In the genomic region with DNA sequence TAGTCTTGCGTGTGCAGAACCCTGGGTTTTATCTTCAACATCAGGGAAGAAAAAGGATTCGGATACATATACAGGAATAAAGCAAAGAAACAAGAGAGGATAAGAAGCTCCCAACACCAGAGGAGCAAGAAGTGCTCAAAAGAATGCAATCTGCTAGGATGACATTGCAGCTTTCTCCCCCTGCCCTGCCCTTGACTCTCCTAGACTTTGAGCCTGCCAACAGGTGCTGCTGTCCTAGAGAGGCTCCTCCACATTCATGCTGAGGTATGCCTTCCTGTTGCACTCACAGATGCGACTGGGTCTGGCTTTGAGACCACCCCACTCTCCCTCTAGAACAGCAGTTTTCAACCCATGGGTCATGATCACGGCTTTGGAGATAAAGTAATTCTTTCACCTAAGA, we compare ENCODE assay signal across 13 mouse cellular contexts.
A peak's percentile ranks its signal among the peaks of the same experiment; 100 is the strongest.
DNase-seq lines count a peak whose midpoint lies in the region; ATAC-seq and TF ChIP-seq lines count a peak whose summit lies in the region.
"Had no signal": no experiment of that assay in that cellular context is flagged by ENCODE, and none has a peak within 500 bp of the region (broad histone marks: within the 10 kb centered on the region; RNA-seq: fewer than 3 reads in every experiment).

No protein-coding gene starts in this region.

- WGBS in heart, embryonic 15.5 days = 49% methylated on average over 4 of the region's 4 CpGs
- WGBS in lung, embryonic 16.5 days = 62% methylated on average over 4 of the region's 4 CpGs
- WGBS in lung, adult 2 months = 66% methylated on average over 4 of the region's 4 CpGs

- H3K27ac ChIP-seq in heart, embryonic 15.5 days = peak overlapping the region; percentile 72
- H3K27ac ChIP-seq in lung, embryonic 16.5 days (ENCODE audit: low read length) = peak overlapping the region; percentile 82

- ATAC-seq in heart, embryonic 15.5 days (replicated peaks; ENCODE audit: insufficient number of reproducible peaks, insufficient read depth, low FRiP score, low read depth) = no peak
- ATAC-seq in lung, embryonic 16.5 days (ENCODE audit: low read depth) = no peak
- ATAC-seq in G1E (ENCODE audit: extremely low read depth, insufficient number of reproducible peaks, low FRiP score, poor library complexity, severe bottlenecking) = peak; percentile 5; the same call in 1 of the 2 replicates

- no peak for DNase-seq in heart, postnatal 36 days
- no peak for DNase-seq in lung, adult 2 months
- DNase-seq in G1E (ENCODE audit: low spot score) = no peak
- DNase-seq in urinary bladder, postnatal 10 days (ENCODE audit: low spot score) = no peak
- DNase-seq in ovary, adult 18-20 months (ENCODE audit: low spot score) = no peak
- DNase-seq: adrenal gland, postnatal 10 days; cerebellum, adult 2 months; kidney, postnatal 14 days; right cerebral cortex, postnatal 25 days had no signal

- H3K9ac ChIP-seq in heart, embryonic 15.5 days = no peak overlapping the region
- no peak overlapping the region for H3K9ac ChIP-seq in lung, embryonic 16.5 days (ENCODE audit: low read length)
- H3K9ac ChIP-seq: lung, embryonic 14.5 days had no signal

- H3K4me1 ChIP-seq in heart, embryonic 15.5 days (replicated peaks) = peaks cover 81% of the 10 kb centered on the region
- H3K4me1 ChIP-seq in lung, embryonic 16.5 days (replicated peaks; ENCODE audit: control insufficient read depth, insufficient read depth, low read length) = peaks cover 74% of the 10 kb centered on the region
- peaks cover 42% of the 10 kb centered on the region for H3K4me1 ChIP-seq in lung, adult 2 months (ENCODE audit: control insufficient read depth, insufficient read depth, low read length)
- H3K4me1 ChIP-seq in G1E (ENCODE audit: insufficient read depth, low read depth, low read length) = peaks cover 73% of the 10 kb centered on the region

- H3K4me2 ChIP-seq in heart, embryonic 15.5 days = no peak overlapping the region
- H3K4me2 ChIP-seq in lung, embryonic 16.5 days (ENCODE audit: low read depth, low read length) = no peak overlapping the region
- H3K4me2 ChIP-seq in myocyte (ENCODE audit: low read depth) = no peak overlapping the region
- H3K4me2 ChIP-seq: lung, embryonic 14.5 days had no signal

- no peaks in the 10 kb centered on the region for H3K27me3 ChIP-seq in heart, embryonic 15.5 days
- no peaks in the 10 kb centered on the region for H3K27me3 ChIP-seq in lung, embryonic 16.5 days (ENCODE audit: control insufficient read depth, insufficient read depth, low read depth, low read length)
- H3K27me3 ChIP-seq in G1E (ENCODE audit: insufficient read depth, low read length) = no peaks in the 10 kb centered on the region
- H3K27me3 ChIP-seq in myocyte (ENCODE audit: control insufficient read depth, insufficient read depth, insufficient read length) = no peaks in the 10 kb centered on the region

- intact Hi-C loops in heart, postnatal 36 days (cut with DNase I) = loop anchor here (2.0 kb wide), 1 partner anchor 95 kb away; no protein-coding TSS in a partner anchor

- no peaks in the 10 kb centered on the region for H3K36me3 ChIP-seq in heart, embryonic 15.5 days
- peaks cover 2% of the 10 kb centered on the region; the same call in 1 of the 2 replicates for H3K36me3 ChIP-seq in lung, embryonic 16.5 days (ENCODE audit: control insufficient read depth, insufficient read depth, low read length)
- H3K36me3 ChIP-seq in G1E (replicated peaks) = peaks cover 74% of the 10 kb centered on the region
- no peaks in the 10 kb centered on the region for H3K36me3 ChIP-seq in myocyte (ENCODE audit: control insufficient read depth, insufficient read depth)

- no peak overlapping the region for H3K4me3 ChIP-seq in heart, embryonic 15.5 days
- no peak overlapping the region for H3K4me3 ChIP-seq in lung, embryonic 16.5 days (ENCODE audit: low read length)
- H3K4me3 ChIP-seq in lung, adult 2 months (replicated peaks; ENCODE audit: extremely low read depth, low read depth, low read length) = no peak overlapping the region
- no peak overlapping the region for H3K4me3 ChIP-seq in G1E (ENCODE audit: low read depth, low read length)
- H3K4me3 ChIP-seq in myocyte = no peak overlapping the region

- TF ChIP-seq POLR2A in lung, adult 2 months (IDR thresholded peaks at IDR 0.05; ENCODE audit: borderline replicate concordance, extremely low read depth, low read depth, low read length) = no peak
- TF ChIP-seq POLR2A in myocyte (IDR thresholded peaks at IDR 0.05; ENCODE audit: insufficient read length, low read depth) = no peak

- no peaks in the 10 kb centered on the region for H3K9me3 ChIP-seq in heart, embryonic 15.5 days (replicated peaks)
- H3K9me3 ChIP-seq in lung, embryonic 16.5 days (ENCODE audit: control insufficient read depth, low read length) = no peaks in the 10 kb centered on the region
- H3K9me3 ChIP-seq in G1E (replicated peaks) = no peaks in the 10 kb centered on the region

- peaks cover 55% of the 10 kb centered on the region for H3K79me2 ChIP-seq in myocyte (ENCODE audit: control insufficient read depth, insufficient read depth)

- TF ChIP-seq CTCF in lung, adult 2 months (IDR thresholded peaks at IDR 0.05; ENCODE audit: insufficient read depth, low read length) = no peak
- no peak for TF ChIP-seq CTCF in G1E (IDR thresholded peaks at IDR 0.05; ENCODE audit: low read depth, low read length)

- H3ac ChIP-seq in myocyte (ENCODE audit: control insufficient read depth, insufficient read length) = no peak overlapping the region

TF ChIP-seq in myocyte, 11 proteins besides CTCF, POLR2A, EP300 and RAD21:
- no peak for TF ChIP-seq CEBPB (IDR thresholded peaks at IDR 0.05; ENCODE audit: insufficient read depth, poor library complexity, severe bottlenecking)
- TF ChIP-seq MYOG (IDR thresholded peaks at IDR 0.05; ENCODE audit: control insufficient read depth in 1 of 3, insufficient read depth in 1 of 3, insufficient read length in 2 of 3, low read depth in 2 of 3) = peak in 1 of 3 experiments; percentile 53
- TF ChIP-seq MYOD1 (IDR thresholded peaks at IDR 0.05; ENCODE audit: control insufficient read depth in 1 of 3, insufficient read length in 2 of 3, low read depth in 2 of 3) = peak in 2 of 3 experiments; percentile 32 to 42
TF ChIP-seq in myocyte: peak in this region for 2.
